Mouse (Mus musculus) stomach, postnatal 0 days (tissue): ENCODE data around the gene Pank1. TPM values are rescaled to one million over a fixed set of nuclear protein-coding genes. Genes with fewer than 3 reads are reported as not detected.

Experiments
- ATAC-seq: fragments of 200-750 bp; cut with Nextera tagmentation; 2 replicates; pipeline ENCODE4 v1.8.0; 2017; ENCODE audit not compliant: low FRiP score, low TSS enrichment
- DNase-seq: peaks from one replicate; pipeline ENCODE4 v3.0.0-alpha.2; 2016; ENCODE audit warnings: low spot score
- H3K27ac ChIP-seq: fragments of 300-500 bp; sonication (generic); replicated peaks from 2 replicates; pipeline ENCODE4 v1.5.1; 2014; ENCODE audit warnings: mild to moderate bottlenecking, control low read depth
- H3K27me3 ChIP-seq: fragments of 300-500 bp; sonication (generic); 2 replicates; pipeline ENCODE4 v1.6.1; 2014; ENCODE audit warnings: low read length; ENCODE audit not compliant: control insufficient read depth, insufficient read depth
- H3K36me3 ChIP-seq: fragments of 300-500 bp; sonication (generic); 2 replicates; pipeline ENCODE4 v1.6.1; 2014; ENCODE audit warnings: low read length, mixed read lengths; ENCODE audit not compliant: control insufficient read depth, insufficient read depth
- H3K4me1 ChIP-seq: fragments of 300-500 bp; sonication (generic); replicated peaks from 2 replicates; pipeline ENCODE4 v1.6.1; 2014; ENCODE audit warnings: antibody characterized with exemption; ENCODE audit not compliant: control insufficient read depth, insufficient read depth
- H3K4me2 ChIP-seq: fragments of 300-500 bp; sonication (generic); replicated peaks from 2 replicates; pipeline ENCODE4 v1.6.1; 2014; ENCODE audit warnings: low read depth, mild to moderate bottlenecking, control low read depth, moderate library complexity
- H3K4me3 ChIP-seq: fragments of 300-500 bp; sonication (generic); 2 replicates; pipeline ENCODE4 v1.5.1; 2014; ENCODE audit warnings: low read depth, low read length, control low read depth
- H3K9ac ChIP-seq: fragments of 300-500 bp; sonication (generic); 2 replicates; pipeline ENCODE4 v1.6.1; 2014; ENCODE audit warnings: mild to moderate bottlenecking, low read length, control low read depth, mixed read lengths
- H3K9me3 ChIP-seq: fragments of 300-500 bp; sonication (generic); 2 replicates; pipeline ENCODE4 v1.6.1; 2016; ENCODE audit warnings: low read length; ENCODE audit not compliant: control insufficient read depth
- CTCF ChIP-seq: IDR thresholded peaks from 2 replicates; pipeline ENCODE4 v1.5.1; 2016; ENCODE audit warnings: antibody characterized with exemption, low read depth, mild to moderate bottlenecking, moderate library complexity
- EP300 ChIP-seq: optimal IDR thresholded peaks from 2 replicates; pipeline ENCODE3; 2016; ENCODE audit warnings: antibody characterized with exemption
- WGBS: fragments of 180-500 bp; shearing (Covaris S2); extraction: QIAGEN DNeasy Blood & Tissue Kit; methylation state at CpG from one replicate; pipeline ENCODE4 v1.1.7; 2014; 5-methylcytosine and 5-hydroxymethylcytosine counted together
- microRNA counts: library from miRNA; unstranded; fragments of <30 nt; microRNA quantifications from one replicate; lab custom pipeline; 2015
- microRNA-seq: library from miRNA; unstranded; fragments of <30 nt; microRNA quantifications from one replicate; pipeline ENCODE4, GENCODE M21; 2016
- polyA plus RNA-seq: library from polyadenylated mRNA; unstranded; fragments of >200 nt; fragmentation: Nextera tagmentation; extraction: Ambion mirVana; gene quantifications from 2 replicates; pipeline ENCODE4 v1.2.1, GENCODE M21; 2015

Pank1 gene
- polyA plus RNA-seq, 1 experiment from 2014 or later: 3.9 TPM

DNA sequence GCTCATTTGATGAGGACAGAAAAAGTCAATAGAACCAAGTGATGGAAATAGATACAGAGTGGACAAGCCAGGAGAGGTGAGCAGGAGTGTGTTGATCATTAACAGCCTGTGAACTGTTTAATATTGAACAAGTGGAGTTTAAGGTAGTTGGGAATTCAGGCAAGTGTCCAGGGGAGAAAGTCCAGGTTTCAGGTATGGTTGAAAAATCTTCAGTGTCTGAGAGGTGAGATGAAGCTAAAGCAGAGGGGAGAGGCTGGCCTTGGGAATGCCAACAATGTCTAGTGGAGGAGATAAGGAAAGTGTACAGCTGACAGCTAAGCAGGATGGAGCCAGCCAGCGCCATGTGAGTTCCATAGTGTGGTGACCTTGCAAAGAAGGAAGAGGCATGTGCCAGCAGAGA, 120.5 kb downstream of the Pank1 start:
- ATAC-seq: no peak
- H3K27ac ChIP-seq: no peak overlapping the region
- no peak overlapping the region for H3K9ac ChIP-seq
- DNase-seq: no peak
- WGBS: 65% methylated on average over 1 of the region's 1 CpGs
- TF ChIP-seq EP300 (no peak), CTCF (no peak)
- no peaks in the 10 kb centered on the region for H3K36me3 ChIP-seq
- H3K4me3 ChIP-seq: no peak overlapping the region
- H3K4me2 ChIP-seq: no peak overlapping the region
- H3K9me3 ChIP-seq: no peaks in the 10 kb centered on the region
- no peaks in the 10 kb centered on the region for H3K4me1 ChIP-seq
- no peaks in the 10 kb centered on the region for H3K27me3 ChIP-seq

MicroRNAs within 50 kb of the gene (microRNA counts, 519-probe panel; counts per million panel counts)
- 5,158 counts per million, percentile 57 among the panel's probes with 10 or more counts for microRNA mmu-miR-107 (lab: Ali Mortazavi, UCI)

Small RNA genes within 50 kb of the gene (microRNA-seq; reads per million reads assigned to microRNA genes)
- gene Mir107: 917 reads per million, percentile 71 among the genes with 10 or more reads in this experiment

Other genes with a start within 250 kb of the Pank1 start
- gene Ifit1bl2, start 238.7 kb downstream of the Pank1 start, polyA plus RNA-seq: 0.04 and 0.10 TPM in 2 replicates
- gene Ifit1, start 238.6 kb downstream of the Pank1 start, polyA plus RNA-seq: 2.1 and 2.4 TPM in 2 replicates
- 0.63 and 0.74 TPM in 2 replicates for gene Slc16a12, start 132.2 kb downstream of the Pank1 start, polyA plus RNA-seq
- 10.6 and 15.6 TPM in 2 replicates for gene Kif20b, start 42.9 kb upstream of the Pank1 start, polyA plus RNA-seq